Mouse (Mus musculus) neutrophil, adult 5-6 weeks (primary cell): ENCODE results near the gene Kcnk6. TPM values are rescaled to one million over a fixed set of nuclear protein-coding genes. Genes with fewer than 3 reads are reported as not detected.
"Not testable (repeated sequence)": the region's sequence is repeated elsewhere in the genome, so short reads cannot be mapped to it uniquely, and the experiment has no call there.

Experiments
- ATAC-seq: fragments of 151-379, 151-347 bp; 2 replicates; pipeline ENCODE4 v1.8.0; 2017; ENCODE audit warnings: mild to moderate bottlenecking, moderate TSS enrichment; ENCODE audit not compliant: insufficient number of reproducible peaks, poor library complexity, low FRiP score, severe bottlenecking; ENCODE audit errors: extremely low read depth
- total RNA-seq: library from RNA; stranded (forward); fragments of 200-1000 nt; gene quantifications from 2 replicates; pipeline ENCODE4 v1.2.3, GENCODE M21; 2017

Kcnk6 gene
- total RNA-seq, 1 experiment from 2014 or later = 3.7 TPM

GRCm38 (mm10) chr7:29248261-29248841 lies 16.0 kb upstream of the Kcnk6 start, which contains the start of gene 2200002D01Rik:
TSS of gene 2200002D01Rik (minus strand) at chr7:29248466.
- ATAC-seq = no peak

- no peak for ATAC-seq
These were observed 15.4 kb upstream of the Kcnk6 start for GRCm38 (mm10) chr7:29247706-29248105.

- ATAC-seq = peak; percentile 44; the same call in 1 of the 2 replicates
These were observed 15.0 kb upstream of the Kcnk6 start for GRCm38 (mm10) chr7:29247314-29247700.

- no peak for ATAC-seq
These were observed 14.5 kb upstream of the Kcnk6 start for GRCm38 (mm10) chr7:29246619-29247313.

- ATAC-seq = no peak
These were observed 13.7 kb upstream of the Kcnk6 start for GRCm38 (mm10) chr7:29246015-29246414.

- ATAC-seq = no peak
These were observed 12.6 kb upstream of the Kcnk6 start for GRCm38 (mm10) chr7:29244732-29245416.

GRCm38 (mm10) chr7:29238019-29238967 lies 6.0 kb upstream of the Kcnk6 start, which contains the start of gene Yif1b:
TSS of gene Yif1b (plus strand) at chr7:29238329.
- ATAC-seq = peak; percentile 99

GRCm38 (mm10) chr7:29237596-29237995 lies 5.3 kb upstream of the Kcnk6 start:
- ATAC-seq = not testable (repeated sequence)

- no peak for ATAC-seq
These were observed 4.3 kb upstream of the Kcnk6 start for GRCm38 (mm10) chr7:29236593-29236992.

- ATAC-seq = no peak
These were observed 2.3 kb upstream of the Kcnk6 start for GRCm38 (mm10) chr7:29234661-29235060.

- ATAC-seq = no peak
These were observed 1.4 kb upstream of the Kcnk6 start for GRCm38 (mm10) chr7:29233745-29234144.

GRCm38 (mm10) chr7:29231517-29231916 lies 798 bp downstream of the Kcnk6 start:
- no peak for ATAC-seq

GRCm38 (mm10) chr7:29230560-29230959 lies 1.8 kb downstream of the Kcnk6 start:
- ATAC-seq = no peak

GRCm38 (mm10) chr7:29228202-29228601 lies 4.1 kb downstream of the Kcnk6 start:
- ATAC-seq = no peak

- ATAC-seq = no peak
These were observed 6.8 kb downstream of the Kcnk6 start for GRCm38 (mm10) chr7:29225520-29225919.

GRCm38 (mm10) chr7:29224756-29225394 lies 7.4 kb downstream of the Kcnk6 start:
- ATAC-seq = no peak

GRCm38 (mm10) chr7:29214846-29215245 lies 17.5 kb downstream of the Kcnk6 start:
- ATAC-seq = no peak

GRCm38 (mm10) chr7:29214236-29214635 lies 18.1 kb downstream of the Kcnk6 start:
- ATAC-seq = no peak
